Mouse (Mus musculus): ENCODE measurements around the gene Thoc7.

- TF ChIP-seq CTCF (IDR thresholded peaks at IDR 0.05; ENCODE audit: extremely low read depth, insufficient read length, insufficient replicate concordance, low read depth, low read length) (no peak), POLR2A (IDR thresholded peaks at IDR 0.05; ENCODE audit: low read depth, low read length) (no peak)
Measured at GRCm38 (mm10) chr14:13988397-13988796, 26.7 kb upstream of the Thoc7 start.
